Mouse (Mus musculus): ENCODE data around the gene Knstrn. TPM values are rescaled to one million over a fixed set of nuclear protein-coding genes. Genes with fewer than 3 reads are reported as not detected.

The Knstrn gene
- total and polyA plus RNA-seq, 2 experiments from 2014 or later: 8.6 to 16.5 TPM

GRCm38 (mm10) chr2:118802542-118803118 is 11.2 kb upstream of the Knstrn start:
- DNase-seq (ENCODE audit: low spot score): no peak

GRCm38 (mm10) chr2:118804474-118804873 is 9.3 kb upstream of the Knstrn start:
- Histone ChIP-seq H3K36me3 (ENCODE audit: insufficient read depth, low read length) (no peaks in the 10 kb centered on the region), H3K4me1 (ENCODE audit: insufficient read depth, low read length) (no peaks in the 10 kb centered on the region), H3K27ac (no peak overlapping the region), H3K9me3 (ENCODE audit: low read length) (no peaks in the 10 kb centered on the region), H3K4me2 (ENCODE audit: low read depth, low read length) (no peak overlapping the region), H3K27me3 (ENCODE audit: insufficient read depth, low read length) (no peaks in the 10 kb centered on the region), H3K4me3 (ENCODE audit: low read length) (no peak overlapping the region), H3K9ac (replicated peaks; ENCODE audit: low read length) (no peak overlapping the region)
- DNase-seq (ENCODE audit: low spot score) (no peak), ATAC-seq (no peak)
- 83% methylated on average over 2 of the region's 2 CpGs for WGBS
- TF ChIP-seq CTCF (IDR thresholded peaks at IDR 0.05; ENCODE audit: low read depth): no peak

More at GRCm38 (mm10) chr2:118802542-118803118, 11.2 kb upstream of the Knstrn start:
- Histone ChIP-seq H3K9me3 (ENCODE audit: low read length) (0 out of 2 replicates have a peak, but pooled peaks cover 3% of the 10 kb centered on the region), H3K27ac (no peak overlapping the region), H3K4me1 (ENCODE audit: insufficient read depth, low read length) (no peaks in the 10 kb centered on the region), H3K9ac (replicated peaks; ENCODE audit: low read length) (no peak overlapping the region), H3K36me3 (ENCODE audit: insufficient read depth, low read length) (no peaks in the 10 kb centered on the region), H3K4me3 (ENCODE audit: low read length) (no peak overlapping the region), H3K27me3 (ENCODE audit: insufficient read depth, low read length) (no peaks in the 10 kb centered on the region), H3K4me2 (ENCODE audit: low read depth, low read length) (no peak overlapping the region)
- no peak for TF ChIP-seq CTCF (IDR thresholded peaks at IDR 0.05; ENCODE audit: low read depth)
- ATAC-seq: no peak
- 74% methylated on average over 4 of the region's 4 CpGs for WGBS

- WGBS: 72% methylated on average over 3 of the region's 3 CpGs
- Histone ChIP-seq H3K36me3 (ENCODE audit: insufficient read depth, low read length) (no peaks in the 10 kb centered on the region), H3K4me3 (ENCODE audit: low read length) (no peak overlapping the region), H3K4me2 (ENCODE audit: low read depth, low read length) (no peak overlapping the region), H3K9me3 (ENCODE audit: low read length) (no peaks in the 10 kb centered on the region), H3K9ac (replicated peaks; ENCODE audit: low read length) (no peak overlapping the region), H3K27ac (no peak overlapping the region), H3K27me3 (ENCODE audit: insufficient read depth, low read length) (no peaks in the 10 kb centered on the region), H3K4me1 (ENCODE audit: insufficient read depth, low read length) (no peaks in the 10 kb centered on the region)
- no peak for TF ChIP-seq CTCF (IDR thresholded peaks at IDR 0.05; ENCODE audit: low read depth)
- DNase-seq (ENCODE audit: low spot score) (no peak), ATAC-seq (no peak)
Observed at GRCm38 (mm10) chr2:118805137-118805536, 8.7 kb upstream of the Knstrn start.

DNA sequence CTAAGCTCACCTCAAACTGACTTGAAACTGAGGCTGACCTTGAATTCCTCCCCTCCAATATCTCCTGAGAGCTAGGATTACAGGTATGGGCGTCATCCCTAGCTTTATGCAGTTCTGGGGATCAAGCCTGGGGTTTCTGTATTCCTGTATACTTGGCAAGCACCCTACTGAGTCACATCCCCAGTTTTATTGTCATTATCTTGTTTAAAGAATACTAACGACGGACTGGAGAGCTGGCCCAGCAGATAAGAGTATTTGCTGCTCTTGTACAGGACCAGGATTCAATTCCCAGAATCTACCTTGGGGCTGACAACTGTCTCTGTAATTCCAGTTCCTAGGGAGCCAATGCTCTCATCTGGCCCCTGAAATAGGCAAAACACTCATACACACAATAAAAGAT is 8.0 kb upstream of the Knstrn start:
- no peaks in the 10 kb centered on the region for H3K27me3 ChIP-seq (ENCODE audit: insufficient read depth, low read length)
- no peak overlapping the region for H3K4me2 ChIP-seq (ENCODE audit: low read depth, low read length)
- no peaks in the 10 kb centered on the region for H3K9me3 ChIP-seq (ENCODE audit: low read length)
- H3K4me3 ChIP-seq (ENCODE audit: low read length): no peak overlapping the region
- H3K27ac ChIP-seq: no peak overlapping the region
- no peak for TF ChIP-seq CTCF (IDR thresholded peaks at IDR 0.05; ENCODE audit: low read depth)
- H3K36me3 ChIP-seq (ENCODE audit: insufficient read depth, low read length): no peaks in the 10 kb centered on the region
- H3K9ac ChIP-seq (replicated peaks; ENCODE audit: low read length): no peak overlapping the region
- 42% methylated on average over 3 of the region's 3 CpGs for WGBS
- DNase-seq (ENCODE audit: low spot score) (no peak), ATAC-seq (no peak)
- H3K4me1 ChIP-seq (ENCODE audit: insufficient read depth, low read length): no peaks in the 10 kb centered on the region

GRCm38 (mm10) chr2:118806860-118807259 is 6.9 kb upstream of the Knstrn start:
- no peaks in the 10 kb centered on the region for H3K27me3 ChIP-seq (ENCODE audit: insufficient read depth, low read length)
- H3K4me3 ChIP-seq (ENCODE audit: low read length): no peak overlapping the region
- H3K4me2 ChIP-seq (ENCODE audit: low read depth, low read length): no peak overlapping the region
- 54% methylated on average over 4 of the region's 4 CpGs for WGBS
- TF ChIP-seq CTCF (IDR thresholded peaks at IDR 0.05; ENCODE audit: low read depth): no peak
- no peak overlapping the region for H3K27ac ChIP-seq
- H3K4me1 ChIP-seq (ENCODE audit: insufficient read depth, low read length): no peaks in the 10 kb centered on the region
- no peaks in the 10 kb centered on the region for H3K36me3 ChIP-seq (ENCODE audit: insufficient read depth, low read length)
- DNase-seq (ENCODE audit: low spot score): no peak
- H3K9me3 ChIP-seq (ENCODE audit: low read length): no peaks in the 10 kb centered on the region
- no peak for ATAC-seq
- no peak overlapping the region for H3K9ac ChIP-seq (replicated peaks; ENCODE audit: low read length)

GRCm38 (mm10) chr2:118810861-118811260 is 2.9 kb upstream of the Knstrn start:
- ATAC-seq: no peak
- no peaks in the 10 kb centered on the region for H3K4me1 ChIP-seq (ENCODE audit: insufficient read depth, low read length)
- WGBS: 32% methylated on average over 2 of the region's 2 CpGs
- no peaks in the 10 kb centered on the region for H3K27me3 ChIP-seq (ENCODE audit: insufficient read depth, low read length)
- no peak overlapping the region for H3K4me2 ChIP-seq (ENCODE audit: low read depth, low read length)
- H3K4me3 ChIP-seq (ENCODE audit: low read length): no peak overlapping the region
- H3K27ac ChIP-seq: no peak overlapping the region
- H3K9me3 ChIP-seq (ENCODE audit: low read length): no peaks in the 10 kb centered on the region
- H3K36me3 ChIP-seq (ENCODE audit: insufficient read depth, low read length): no peaks in the 10 kb centered on the region
- no peak for DNase-seq (ENCODE audit: low spot score)
- H3K9ac ChIP-seq (replicated peaks; ENCODE audit: low read length): no peak overlapping the region
- TF ChIP-seq CTCF (IDR thresholded peaks at IDR 0.05; ENCODE audit: low read depth): no peak

- no peak for DNase-seq (ENCODE audit: low spot score)
- Histone ChIP-seq H3K4me1 (ENCODE audit: insufficient read depth, low read length) (no peaks in the 10 kb centered on the region), H3K4me2 (ENCODE audit: low read depth, low read length) (no peak overlapping the region), H3K4me3 (ENCODE audit: low read length) (no peak overlapping the region), H3K27me3 (ENCODE audit: insufficient read depth, low read length) (no peaks in the 10 kb centered on the region), H3K27ac (no peak overlapping the region), H3K9me3 (ENCODE audit: low read length) (no peaks in the 10 kb centered on the region), H3K9ac (replicated peaks; ENCODE audit: low read length) (no peak overlapping the region), H3K36me3 (ENCODE audit: insufficient read depth, low read length) (no peaks in the 10 kb centered on the region)
- no peak for ATAC-seq
- TF ChIP-seq CTCF (IDR thresholded peaks at IDR 0.05; ENCODE audit: low read depth): no peak
- WGBS: 55% methylated on average over 1 of the region's 1 CpGs
Observed at GRCm38 (mm10) chr2:118812724-118813123, 1.1 kb upstream of the Knstrn start.
